Mouse (Mus musculus): ENCODE measurements at regions not wholly inside any gene's neighbourhood (a gene's known extent, or its start where the extent isn't known, plus 50 kb on each side); places are given as distances from the start of the nearest gene placed in this dataset.
A peak's percentile ranks its signal among the peaks of the same experiment; 100 is the strongest.

- DNase-seq: no peak
These were observed 109.9 kb downstream of the Sec23a start for GRCm38 (mm10) chr12:58901931-58902330.

DNA sequence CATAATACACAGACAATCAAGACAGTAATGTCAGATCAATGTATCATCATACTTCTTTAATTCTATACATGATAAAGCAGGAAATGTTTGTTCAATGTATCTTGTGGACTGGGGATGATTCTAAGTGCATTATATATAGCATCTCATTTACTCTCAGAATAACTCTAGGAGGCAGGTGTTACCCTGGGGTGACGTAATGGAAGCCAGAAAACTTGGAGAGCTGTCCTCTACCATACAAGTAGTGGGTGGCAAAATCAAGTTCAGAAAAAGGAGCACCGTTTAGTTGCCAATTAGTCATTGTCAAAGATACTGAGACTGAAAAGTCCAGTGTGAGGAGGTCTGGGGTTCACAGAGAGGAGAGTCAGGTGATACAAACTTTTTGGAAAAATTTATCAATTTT, 136.0 kb downstream of the Sec23a start:
- no peak for DNase-seq

DNA sequence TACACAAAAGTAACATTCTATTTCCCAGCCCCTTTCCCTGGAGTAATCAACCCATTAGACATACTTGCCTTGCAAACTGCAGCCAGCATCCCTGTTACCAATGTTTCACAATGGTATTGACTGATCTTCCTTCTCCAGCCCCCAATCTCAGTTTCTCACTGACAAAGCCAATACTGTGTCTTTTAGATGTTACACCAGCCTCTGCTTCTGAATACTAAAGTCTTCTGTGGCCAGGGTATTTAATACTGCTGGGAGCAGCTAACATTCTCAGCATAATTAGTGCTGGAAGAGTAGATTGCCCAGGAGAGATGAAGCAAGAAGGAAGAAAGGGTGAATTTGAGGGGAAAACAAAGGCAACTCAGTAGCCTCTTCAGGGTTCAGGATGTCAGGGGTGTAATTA, 139.4 kb downstream of the Sec23a start:
- DNase-seq: no peak

GRCm38 (mm10) chr12:58856498-58856897, 155.3 kb downstream of the Sec23a start:
- no peak for DNase-seq

DNA sequence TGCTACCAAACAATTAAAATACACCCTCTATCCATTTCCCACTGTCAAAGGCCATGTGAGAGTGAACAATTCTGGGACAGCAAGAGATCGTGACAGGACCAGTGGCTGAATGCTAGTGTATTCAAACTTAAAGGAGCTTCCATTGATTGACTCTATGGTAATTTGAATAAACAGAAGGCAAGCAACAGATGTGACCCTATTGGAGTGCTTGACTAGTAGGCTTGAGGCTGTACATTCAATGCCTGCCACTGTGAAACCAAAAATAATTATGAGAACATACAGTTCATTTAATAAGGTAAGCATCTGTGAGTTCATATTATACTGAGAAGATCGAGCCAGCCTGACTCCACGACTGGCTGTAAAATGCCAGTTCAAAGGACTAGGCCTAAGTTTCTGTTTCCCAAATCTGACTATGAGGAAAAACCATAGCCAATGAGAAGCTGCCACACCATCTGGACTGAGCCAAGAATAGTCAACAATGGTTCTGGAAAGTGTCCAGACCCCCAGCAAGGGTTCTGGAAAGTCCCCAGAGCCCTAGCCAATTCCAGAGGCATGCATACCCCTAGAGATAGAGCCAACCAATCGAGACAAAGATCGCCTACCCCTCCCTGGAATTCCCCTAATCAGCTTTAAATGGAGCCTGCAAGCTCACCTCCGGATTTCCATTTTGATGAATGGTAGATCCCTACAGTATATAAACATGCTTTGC, 160.0 kb downstream of the Sec23a start:
- DNase-seq: no peak

DNA sequence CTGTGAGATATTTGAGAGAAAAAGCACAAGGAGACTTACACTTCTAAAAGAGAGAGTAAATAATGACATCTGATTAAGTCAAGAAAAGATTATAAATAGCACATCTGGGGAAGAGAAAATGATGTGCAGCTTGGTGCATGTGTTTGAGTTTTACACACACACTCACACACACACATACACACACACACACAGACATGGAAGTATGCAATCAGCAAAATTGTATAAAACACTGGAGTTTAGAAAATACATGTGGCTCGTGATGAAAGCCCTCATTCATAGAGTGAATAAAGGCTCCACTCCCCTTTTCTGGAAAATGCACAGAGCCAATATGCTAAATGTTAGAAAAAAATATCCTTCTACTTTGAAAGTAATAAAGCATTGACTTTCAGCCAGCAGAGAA, 182.2 kb downstream of the Sec23a start:
- DNase-seq: no peak

GRCm38 (mm10) chr12:58827864-58828263, 184.0 kb downstream of the Sec23a start:
- DNase-seq: no peak

GRCm38 (mm10) chr12:58825139-58825921, 186.5 kb downstream of the Sec23a start:
- DNase-seq: no peak

GRCm38 (mm10) chr12:58822971-58823370, 188.8 kb downstream of the Sec23a start:
- DNase-seq: no peak

DNA sequence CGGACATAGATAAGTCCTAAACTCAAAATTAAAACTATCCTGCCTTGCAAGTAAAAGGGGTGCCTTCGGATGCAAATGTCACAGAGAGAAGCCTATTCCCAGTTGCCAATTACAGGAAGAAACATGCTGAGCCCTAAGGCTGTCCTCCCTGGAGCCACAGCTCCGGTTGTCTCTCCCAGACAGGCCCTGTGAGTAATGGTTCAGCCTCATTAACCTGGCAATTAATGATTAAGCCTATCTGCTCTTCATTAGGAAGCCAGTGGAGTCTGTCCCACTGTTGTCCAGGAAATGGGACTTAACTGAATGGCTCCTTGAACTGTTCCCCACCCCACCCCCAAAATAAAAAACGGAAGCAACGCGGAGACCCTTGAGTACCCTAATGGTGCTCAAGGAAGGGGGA, 207.7 kb downstream of the Sec23a start:
- DNase-seq: no peak

DNA sequence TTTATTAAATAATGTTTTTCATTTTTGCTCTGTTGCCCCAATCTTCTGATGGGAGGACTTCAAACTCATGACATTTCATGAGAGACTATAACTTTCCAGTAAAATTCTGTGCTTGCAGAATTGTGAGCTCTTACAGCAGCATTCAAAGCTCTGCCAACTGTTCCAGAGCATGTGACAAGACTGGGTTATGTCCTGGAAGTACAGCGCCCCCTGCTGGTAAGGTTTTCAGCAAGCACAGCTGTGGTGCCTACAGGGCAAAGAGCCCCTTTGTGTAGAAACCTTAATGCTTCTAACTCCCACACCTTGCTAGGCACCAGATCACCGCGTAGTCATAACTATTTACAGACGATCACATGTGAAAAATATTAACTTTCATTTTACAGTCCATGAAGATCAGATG, 209.4 kb downstream of the Sec23a start:
- DNase-seq: peak; percentile 3 to 7

All from thymus, adult 18-20 months (tissue).